Mouse (Mus musculus) kidney, adult 2 months (tissue): ENCODE measurements around the gene Zfp385c.

Source experiments
- CTCF ChIP-seq: fragments of 200-500 bp; conservative IDR thresholded peaks from 2 replicates; pipeline ENCODE4 v1.5.1; 2011; ENCODE audit warnings: low read depth, mild to moderate bottlenecking, control low read depth, low read length, moderate library complexity, mixed read lengths; ENCODE audit not compliant: insufficient read depth, insufficient read length
- POLR2A ChIP-seq: fragments of 200-500 bp; IDR thresholded peaks from one replicate; pipeline ENCODE4 v1.6.1; 2011; ENCODE audit warnings: low read depth, low read length, control low read depth

GRCm38 (mm10) chr11:100673169-100673568 is 19.1 kb downstream of the Zfp385c start:
- no peak for TF ChIP-seq CTCF
- TF ChIP-seq POLR2A: no peak
